ENCODE assay signal across 24 mouse cellular contexts in genomic region chr14:25106451-25106850, GRCm38 (mm10).
"Had no signal": no experiment of that assay in that cellular context is flagged by ENCODE, and none has a peak within 500 bp of the region (broad histone marks: within the 10 kb centered on the region; RNA-seq: fewer than 3 reads in every experiment).

No protein-coding gene starts in this region.

- ATAC-seq: liver, embryonic 12.5 days; midbrain, embryonic 13.5 days; midbrain, embryonic 16.5 days had no signal

- DNase-seq: kidney, adult 18-20 months; kidney, adult 9 months; kidney, postnatal 25 days; layer of hippocampus, postnatal 36 days; liver; lung, adult 18-20 months; lung, postnatal 10 days; lung, postnatal 36 days; retina, postnatal 1 day; right cerebral cortex, postnatal 25 days; thymus, adult 2 months; thymus, postnatal 14 days had no signal

- H3K9me3 ChIP-seq: liver, embryonic 12.5 days; liver, embryonic 15.5 days; lung, embryonic 15.5 days; midbrain, embryonic 10.5 days; midbrain, embryonic 13.5 days; neural tube, embryonic 13.5 days had no signal

- H3K4me1 ChIP-seq: liver, embryonic 15.5 days had no signal

- H3K4me3 ChIP-seq: left cerebral cortex, adult 2 months; liver, embryonic 12.5 days; liver, embryonic 15.5 days; lung, embryonic 15.5 days; megakaryocyte, embryonic 14.5 days; midbrain, embryonic 10.5 days; midbrain, embryonic 13.5 days; myocyte; neural tube, embryonic 13.5 days had no signal

- H3K9ac ChIP-seq: liver, embryonic 12.5 days; liver, embryonic 15.5 days; lung, embryonic 15.5 days; midbrain, embryonic 13.5 days; neural tube, embryonic 13.5 days had no signal

- H3K27me3 ChIP-seq: liver, embryonic 12.5 days; liver, embryonic 15.5 days; lung, embryonic 15.5 days; midbrain, embryonic 13.5 days; neural tube, embryonic 13.5 days had no signal

- H3K27ac ChIP-seq: kidney, postnatal 0 days; left cerebral cortex, adult 2 months; liver, embryonic 12.5 days; liver, embryonic 15.5 days; lung, embryonic 15.5 days; stomach, postnatal 0 days had no signal

- H3K4me2 ChIP-seq: liver, embryonic 12.5 days; liver, embryonic 15.5 days; lung, embryonic 15.5 days; midbrain, embryonic 13.5 days; neural tube, embryonic 13.5 days had no signal

- H3K36me3 ChIP-seq: liver, embryonic 12.5 days; liver, embryonic 15.5 days; lung, embryonic 15.5 days; midbrain, embryonic 10.5 days; midbrain, embryonic 13.5 days; neural tube, embryonic 13.5 days had no signal
